Mouse (Mus musculus): Measurements from ENCODE around the gene Tas2r123.

Gene Tas2r123

GRCm38 (mm10) chr6:132846842-132847241 is at the start of gene Tas2r123:
TSS of gene Tas2r123 (plus strand) at chr6:132847142.
- no peak for DNase-seq (ENCODE audit: low spot score in 2 of 2)

DNA sequence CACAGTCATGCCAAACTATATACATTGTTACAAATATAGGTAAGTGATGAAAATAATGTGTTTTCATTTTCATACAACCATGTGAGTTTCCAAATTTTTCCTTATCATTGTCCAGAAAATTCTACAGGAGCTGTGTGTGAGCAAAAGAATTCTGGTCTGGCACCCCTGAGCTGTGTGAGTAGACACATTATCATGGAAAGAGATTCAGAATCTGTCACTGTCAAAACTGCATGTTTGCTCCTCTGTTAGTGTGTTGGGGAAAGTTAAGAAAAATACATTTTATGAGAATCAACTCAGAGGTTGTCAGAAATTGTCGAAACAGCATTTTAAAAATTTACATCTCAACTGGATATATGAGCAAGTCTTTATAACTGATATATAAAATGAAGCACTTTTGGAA is 44.4 kb upstream of the Tas2r123 start, which contains the start of gene Tas2r117:
Gene Tas2r117, plus strand, starts transcription at position 301 of the 400 bp plus-strand sequence.
- no peak for DNase-seq (ENCODE audit: low spot score in 2 of 2)

DNA sequence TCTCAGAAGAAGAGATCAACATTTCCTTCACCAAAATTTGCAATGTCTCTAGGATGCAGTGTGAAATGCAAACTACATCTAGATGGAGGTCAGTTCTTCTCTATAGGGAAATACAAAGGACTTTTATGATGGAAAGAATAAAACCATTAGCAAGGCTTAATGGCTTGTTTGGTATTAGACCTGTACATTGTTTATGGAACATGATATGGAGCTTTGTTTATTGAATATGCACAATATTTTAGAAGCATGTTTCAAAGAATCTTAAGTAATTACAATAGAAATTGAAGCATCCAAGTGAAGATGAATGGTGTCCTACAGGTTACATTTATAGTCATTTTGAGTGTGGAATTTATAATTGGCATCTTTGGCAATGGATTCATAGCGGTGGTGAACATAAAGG is 8.2 kb downstream of the Tas2r123 start, which contains the start of gene Tas2r116:
Gene Tas2r116, plus strand, starts transcription at position 301 of the 400 bp plus-strand sequence.
- DNase-seq (ENCODE audit: low spot score in 2 of 2) = no peak

DNA sequence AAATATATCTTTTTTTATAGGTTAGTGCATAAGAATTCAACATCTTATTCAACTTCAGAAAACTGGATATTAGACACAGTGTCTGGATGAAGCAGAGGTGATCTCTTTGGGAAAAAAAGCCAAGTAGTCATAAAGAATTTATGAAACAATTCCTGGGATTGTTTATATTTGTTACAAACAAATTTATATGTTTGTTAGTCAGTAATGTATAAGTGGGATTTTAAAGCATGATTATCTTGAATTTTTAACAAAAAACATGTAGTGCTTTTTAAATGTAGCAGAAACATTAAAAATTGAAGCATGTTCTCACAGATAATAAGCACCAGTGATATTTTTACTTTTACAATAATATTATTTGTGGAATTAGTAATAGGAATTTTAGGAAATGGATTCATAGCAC is 20.8 kb downstream of the Tas2r123 start, which contains the start of gene Tas2r110:
Gene Tas2r110, plus strand, starts transcription at position 301 of the 400 bp plus-strand sequence.
- DNase-seq (ENCODE audit: low spot score in 2 of 2) = no peak

- DNase-seq (ENCODE audit: low spot score in 2 of 2) = no peak
Measured at GRCm38 (mm10) chr6:132892711-132893110, 45.8 kb downstream of the Tas2r123 start, which contains the start of gene Tas2r113. TSS of gene Tas2r113 (plus strand) at chr6:132893011.

Data from urinary bladder, postnatal 36 days (tissue).